ENCODE assay signal across 7 mouse cellular contexts in the genomic region with DNA sequence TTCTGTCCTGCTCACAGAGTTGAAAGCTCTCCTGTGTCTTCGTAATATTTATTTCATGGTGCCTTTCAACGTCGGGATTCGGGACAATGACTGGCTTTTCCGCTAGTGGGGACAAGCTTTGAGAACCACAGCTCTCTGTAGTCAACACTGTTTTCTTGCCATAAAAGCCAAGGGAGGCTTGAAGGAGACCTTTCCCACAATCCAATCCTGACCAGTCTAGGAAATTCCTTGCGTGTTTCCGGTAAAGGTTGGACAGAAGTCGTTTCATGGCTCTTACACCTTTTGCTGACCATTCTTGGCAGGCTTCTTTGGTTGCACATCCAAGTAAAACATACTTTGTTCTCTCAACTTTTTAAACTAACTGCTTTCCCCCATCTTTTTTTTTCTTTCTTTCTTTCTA.
A peak's percentile ranks its signal among the peaks of the same experiment; 100 is the strongest.
DNase-seq lines count a peak whose midpoint lies in the region; ATAC-seq and TF ChIP-seq lines count a peak whose summit lies in the region.

No protein-coding gene starts in this region.

- peak overlapping the region; percentile 99 for H3K4me2 ChIP-seq in lung, embryonic 16.5 days (ENCODE audit: low read depth, low read length)
- H3K4me2 ChIP-seq in forebrain, postnatal 0 days (ENCODE audit: low read depth), result peak overlapping the region; percentile 89
- H3K4me2 ChIP-seq in limb, embryonic 13.5 days (replicated peaks), result peak overlapping the region; percentile 93
- H3K4me2 ChIP-seq in stomach, embryonic 15.5 days, result peak overlapping the region; percentile 86

- ATAC-seq in lung, embryonic 16.5 days (ENCODE audit: low read depth), result no peak
- ATAC-seq in forebrain, postnatal 0 days, result no peak
- ATAC-seq in limb, embryonic 13.5 days (ENCODE audit: low FRiP score, low read depth), result no peak
- no peak for ATAC-seq in stomach, embryonic 15.5 days (ENCODE audit: insufficient read depth, low FRiP score, low read depth)

- no peaks in the 10 kb centered on the region for H3K27me3 ChIP-seq in lung, embryonic 16.5 days (ENCODE audit: control insufficient read depth, insufficient read depth, low read depth, low read length)
- H3K27me3 ChIP-seq in forebrain, postnatal 0 days (ENCODE audit: insufficient read depth, low read length), result no peaks in the 10 kb centered on the region
- H3K27me3 ChIP-seq in limb, embryonic 13.5 days, result 0 out of 2 replicates have a peak, but pooled peaks cover 4% of the 10 kb centered on the region
- no peaks in the 10 kb centered on the region for H3K27me3 ChIP-seq in stomach, embryonic 15.5 days (replicated peaks)

- H3K27ac ChIP-seq in lung, embryonic 16.5 days (ENCODE audit: low read length), result no peak overlapping the region
- H3K27ac ChIP-seq in forebrain, postnatal 0 days (ENCODE audit: low read depth, low read length), result 0 out of 2 replicates have a peak overlapping the region, but pooled peaks have one; percentile 96
- 0 out of 2 replicates have a peak overlapping the region, but pooled peaks have one; percentile 49 for H3K27ac ChIP-seq in limb, embryonic 13.5 days
- H3K27ac ChIP-seq in stomach, embryonic 15.5 days, result no peak overlapping the region; the same call in 1 of the 2 replicates

- peak overlapping the region; percentile 79 for H3K4me3 ChIP-seq in lung, embryonic 16.5 days (ENCODE audit: low read length)
- peak overlapping the region; percentile 94; the same call in 1 of the 2 replicates for H3K4me3 ChIP-seq in forebrain, postnatal 0 days (ENCODE audit: low read depth, low read length)
- H3K4me3 ChIP-seq in limb, embryonic 13.5 days, result peak overlapping the region; percentile 80; the same call in 1 of the 2 replicates
- H3K4me3 ChIP-seq in stomach, embryonic 15.5 days (replicated peaks), result peak overlapping the region; percentile 75; the same call in 1 of the 2 replicates

- 59% methylated on average over 8 of the region's 8 CpGs for WGBS in lung, embryonic 16.5 days
- WGBS in forebrain, postnatal 0 days, result 74% methylated on average over 8 of the region's 8 CpGs
- 74% methylated on average over 8 of the region's 8 CpGs for WGBS in limb, embryonic 13.5 days
- 77% methylated on average over 8 of the region's 8 CpGs for WGBS in stomach, embryonic 15.5 days

- H3K36me3 ChIP-seq in lung, embryonic 16.5 days (ENCODE audit: control insufficient read depth, insufficient read depth, low read length), result no peaks in the 10 kb centered on the region
- no peaks in the 10 kb centered on the region for H3K36me3 ChIP-seq in forebrain, postnatal 0 days (ENCODE audit: insufficient read depth)
- no peaks in the 10 kb centered on the region for H3K36me3 ChIP-seq in limb, embryonic 13.5 days
- H3K36me3 ChIP-seq in stomach, embryonic 15.5 days, result no peaks in the 10 kb centered on the region

- no peak for TF ChIP-seq CTCF in forebrain, postnatal 0 days (IDR thresholded peaks at IDR 0.05; ENCODE audit: low read depth)

- DNase-seq in lung, postnatal 10 days, result no peak
- DNase-seq in forebrain, postnatal 0 days, result no peak
- DNase-seq in adrenal gland, postnatal 4 days (ENCODE audit: low spot score in 2 of 2), result no peak
- DNase-seq in ovary, postnatal 36 days (ENCODE audit: low spot score), result no peak

- peaks cover 12% of the 10 kb centered on the region for H3K4me1 ChIP-seq in lung, embryonic 16.5 days (replicated peaks; ENCODE audit: control insufficient read depth, insufficient read depth, low read length)
- peaks cover 15% of the 10 kb centered on the region; the same call in 1 of the 2 replicates for H3K4me1 ChIP-seq in forebrain, postnatal 0 days (ENCODE audit: insufficient read depth)
- H3K4me1 ChIP-seq in limb, embryonic 13.5 days, result peaks cover 26% of the 10 kb centered on the region
- H3K4me1 ChIP-seq in stomach, embryonic 15.5 days, result 0 out of 2 replicates have a peak, but pooled peaks cover 8% of the 10 kb centered on the region

- H3K9me3 ChIP-seq in lung, embryonic 16.5 days (ENCODE audit: control insufficient read depth, low read length), result no peaks in the 10 kb centered on the region
- H3K9me3 ChIP-seq in forebrain, postnatal 0 days (ENCODE audit: low read length), result no peaks in the 10 kb centered on the region
- H3K9me3 ChIP-seq in limb, embryonic 13.5 days, result no peaks in the 10 kb centered on the region
- H3K9me3 ChIP-seq in stomach, embryonic 15.5 days, result no peaks in the 10 kb centered on the region

- no peak overlapping the region for H3K9ac ChIP-seq in lung, embryonic 16.5 days (ENCODE audit: low read length)
- H3K9ac ChIP-seq in forebrain, postnatal 0 days, result no peak overlapping the region
- H3K9ac ChIP-seq in limb, embryonic 13.5 days, result no peak overlapping the region
- H3K9ac ChIP-seq in stomach, embryonic 15.5 days, result no peak overlapping the region

Comparison
In these comparisons a context has a peak if more than half of its experiments do, and no peak if none do; other contexts are left out.
1. H3K27ac ChIP-seq: peak in forebrain, postnatal 0 days (single experiment) and limb, embryonic 13.5 days (single experiment); none in lung, embryonic 16.5 days (single experiment) and stomach, embryonic 15.5 days (single experiment).
2. Peak in every context shown above with its lines, with median percentiles within 50 percentile points of each other: H3K4me2 ChIP-seq and H3K4me3 ChIP-seq.